Mouse (Mus musculus) midbrain, postnatal 0 days (tissue): ENCODE data around the gene Polr1d. TPM values are rescaled to one million over a fixed set of nuclear protein-coding genes. Genes with fewer than 3 reads are reported as not detected.

Source experiments
- ATAC-seq: fragments of 200-750 bp; cut with Nextera tagmentation; 2 replicates; pipeline ENCODE4 v1.8.0; 2017; ENCODE audit warnings: moderate number of reproducible peaks, mild to moderate bottlenecking, moderate TSS enrichment, moderate library complexity; ENCODE audit not compliant: low FRiP score
- DNase-seq: peaks from one replicate; pipeline ENCODE4 v3.0.0-alpha.2; 2015; ENCODE audit warnings: low spot score
- H3K27ac ChIP-seq: fragments of 300-500 bp; sonication (generic); 2 replicates; pipeline ENCODE4 v1.5.1; 2014; ENCODE audit warnings: low read depth, mild to moderate bottlenecking, low read length, mixed read lengths
- H3K27me3 ChIP-seq: fragments of 300-500 bp; sonication (generic); 2 replicates; pipeline ENCODE4 v1.6.1; 2014; ENCODE audit warnings: low read length, control low read depth, mixed read lengths; ENCODE audit not compliant: insufficient read depth
- H3K36me3 ChIP-seq: fragments of 300-500 bp; sonication (generic); 2 replicates; pipeline ENCODE4 v1.6.1; 2014; ENCODE audit warnings: low read length, control low read depth, mixed read lengths; ENCODE audit not compliant: insufficient read depth
- H3K4me1 ChIP-seq: fragments of 300-500 bp; sonication (generic); 2 replicates; pipeline ENCODE4 v1.6.1; 2014; ENCODE audit warnings: mild to moderate bottlenecking, control low read depth, antibody characterized with exemption, low read length, mixed read lengths; ENCODE audit not compliant: insufficient read depth
- H3K4me2 ChIP-seq: fragments of 300-500 bp; sonication (generic); 2 replicates; pipeline ENCODE4 v1.6.1; 2014; ENCODE audit warnings: low read depth, mild to moderate bottlenecking, low read length, mixed read lengths; ENCODE audit not compliant: poor library complexity, severe bottlenecking
- H3K4me3 ChIP-seq: fragments of 300-500 bp; sonication (generic); 2 replicates; pipeline ENCODE4 v1.5.1; 2014; ENCODE audit warnings: low read depth, mild to moderate bottlenecking, low read length, moderate library complexity
- H3K9ac ChIP-seq: fragments of 300-500 bp; sonication (generic); replicated peaks from 2 replicates; pipeline ENCODE4 v1.6.1; 2014; ENCODE audit warnings: mild to moderate bottlenecking, low read length, moderate library complexity, mixed read lengths; ENCODE audit not compliant: poor library complexity, severe bottlenecking
- H3K9me3 ChIP-seq: fragments of 300-500 bp; sonication (generic); 2 replicates; pipeline ENCODE4 v1.6.1; 2016; ENCODE audit warnings: low read length, control low read depth
- CTCF ChIP-seq: IDR thresholded peaks from 2 replicates; pipeline ENCODE4 v1.5.1; 2016; ENCODE audit warnings: antibody characterized with exemption, mild to moderate bottlenecking
- WGBS: fragments of 180-500 bp; shearing (Covaris S2); extraction: QIAGEN DNeasy Blood & Tissue Kit; methylation state at CpG from one replicate; pipeline ENCODE4 v1.1.7; 2014; 5-methylcytosine and 5-hydroxymethylcytosine counted together
- polyA plus RNA-seq: library from polyadenylated mRNA; unstranded; fragments of >200 nt; fragmentation: Nextera tagmentation; extraction: Ambion mirVana; gene quantifications from 2 replicates; pipeline ENCODE4 v1.2.1, GENCODE M21; 2015
- total RNA-seq: library from RNA; depleted of rRNA; stranded (reverse); fragments of >200 nt; gene quantifications from 2 replicates; pipeline ENCODE4 v1.2.3, GENCODE M21; 2014

Gene Polr1d
- total and polyA plus RNA-seq, 2 experiments from 2014 or later, result 60.1 to 89.4 TPM

- H3K4me3 ChIP-seq, result no peak overlapping the region
- H3K36me3 ChIP-seq, result peaks cover 4% of the 10 kb centered on the region; the same call in 1 of the 2 replicates
- H3K4me1 ChIP-seq, result no peaks in the 10 kb centered on the region
- no peak for DNase-seq
- no peak overlapping the region for H3K9ac ChIP-seq
- H3K9me3 ChIP-seq, result no peaks in the 10 kb centered on the region
- H3K4me2 ChIP-seq, result no peak overlapping the region
- no peak for TF ChIP-seq CTCF
- ATAC-seq, result no peak
- no peak overlapping the region for H3K27ac ChIP-seq
- 96% methylated on average over 2 of the region's 2 CpGs for WGBS
- no peaks in the 10 kb centered on the region for H3K27me3 ChIP-seq
These were observed 23.3 kb downstream of the Polr1d start for GRCm38 (mm10) chr5:147100180-147100579.

- Histone ChIP-seq H3K27ac (no peak overlapping the region), H3K9ac (no peak overlapping the region), H3K4me3 (no peak overlapping the region), H3K27me3 (no peaks in the 10 kb centered on the region), H3K4me1 (no peaks in the 10 kb centered on the region), H3K9me3 (no peaks in the 10 kb centered on the region), H3K36me3 (peaks cover 4% of the 10 kb centered on the region; the same call in 1 of the 2 replicates), H3K4me2 (no peak overlapping the region)
- no peak for TF ChIP-seq CTCF
- 82% methylated on average over 6 of the region's 6 CpGs for WGBS
- DNase-seq (no peak), ATAC-seq (no peak)
These were observed 25.4 kb downstream of the Polr1d start for GRCm38 (mm10) chr5:147102295-147102694.

- no peak for DNase-seq
- Histone ChIP-seq H3K4me3 (no peak overlapping the region), H3K27me3 (no peaks in the 10 kb centered on the region), H3K4me1 (no peaks in the 10 kb centered on the region), H3K9ac (no peak overlapping the region), H3K36me3 (peaks cover 10% of the 10 kb centered on the region), H3K9me3 (no peaks in the 10 kb centered on the region), H3K4me2 (no peak overlapping the region), H3K27ac (no peak overlapping the region)
- no peak for TF ChIP-seq CTCF
- ATAC-seq, result no peak
- whole genome bisulfite sequencing, result 94% methylated on average over 3 of the region's 3 CpGs
These were observed 30.4 kb downstream of the Polr1d start for GRCm38 (mm10) chr5:147107276-147107675.

GRCm38 (mm10) chr5:147108861-147109591, 32.2 kb downstream of the Polr1d start:
- H3K27me3 ChIP-seq, result no peaks in the 10 kb centered on the region
- H3K36me3 ChIP-seq, result peaks cover 16% of the 10 kb centered on the region
- no peak for ATAC-seq
- H3K4me1 ChIP-seq, result no peaks in the 10 kb centered on the region
- WGBS, result 86% methylated on average over 13 of the region's 13 CpGs
- H3K4me2 ChIP-seq, result no peak overlapping the region
- no peak overlapping the region for H3K27ac ChIP-seq
- no peaks in the 10 kb centered on the region for H3K9me3 ChIP-seq
- no peak for TF ChIP-seq CTCF
- H3K4me3 ChIP-seq, result no peak overlapping the region
- DNase-seq, result no peak
- H3K9ac ChIP-seq, result no peak overlapping the region

GRCm38 (mm10) chr5:147114738-147115137, 37.9 kb downstream of the Polr1d start:
- 0 out of 2 replicates have a peak, but pooled peaks have one; percentile 19 for TF ChIP-seq CTCF
- peaks cover 12% of the 10 kb centered on the region for H3K36me3 ChIP-seq
- ATAC-seq (no peak), DNase-seq (no peak)
- no peaks in the 10 kb centered on the region for H3K4me1 ChIP-seq
- H3K4me2 ChIP-seq, result no peak overlapping the region
- no peak overlapping the region for H3K9ac ChIP-seq
- no peak overlapping the region for H3K27ac ChIP-seq
- no peak overlapping the region for H3K4me3 ChIP-seq
- WGBS, result 80% methylated on average over 7 of the region's 7 CpGs
- no peaks in the 10 kb centered on the region for H3K27me3 ChIP-seq
- no peaks in the 10 kb centered on the region for H3K9me3 ChIP-seq

- DNase-seq (no peak), ATAC-seq (no peak)
- Histone ChIP-seq H3K4me2 (no peak overlapping the region), H3K27ac (no peak overlapping the region), H3K36me3 (peaks cover 12% of the 10 kb centered on the region), H3K4me3 (no peak overlapping the region), H3K9me3 (no peaks in the 10 kb centered on the region), H3K9ac (no peak overlapping the region), H3K27me3 (no peaks in the 10 kb centered on the region), H3K4me1 (no peaks in the 10 kb centered on the region)
- WGBS, result 97% methylated on average over 4 of the region's 4 CpGs
- TF ChIP-seq CTCF, result peak; percentile 17; the same call in 1 of the 2 replicates
These were observed 38.8 kb downstream of the Polr1d start for GRCm38 (mm10) chr5:147115631-147116030.
